Comparison of ENCODE assay signal across 37 mouse cellular contexts in genomic region chr11:115262954-115263353, GRCm38 (mm10). TPM values are rescaled to one million over a fixed set of nuclear protein-coding genes. Genes with fewer than 3 reads are reported as not detected.
A peak's percentile ranks its signal among the peaks of the same experiment; 100 is the strongest.
DNase-seq lines count a peak whose midpoint lies in the region; ATAC-seq and TF ChIP-seq lines count a peak whose summit lies in the region.
"Had no signal": no experiment of that assay in that cellular context is flagged by ENCODE, and none has a peak within 500 bp of the region (broad histone marks: within the 10 kb centered on the region; RNA-seq: fewer than 3 reads in every experiment).

No protein-coding gene starts in this region.

- peak overlapping the region; percentile 53; the same call in 1 of the 2 replicates for H3K27ac ChIP-seq in layer of hippocampus, adult 2 months
- H3K27ac ChIP-seq: forebrain, embryonic 12.5 days; hindbrain, embryonic 14.5 days; kidney, embryonic 15.5 days; liver, embryonic 14.5 days had no signal

- TF ChIP-seq CTCF in layer of hippocampus, adult 2 months (conservative IDR thresholded peaks at IDR 0.05): no peak

- ATAC-seq in CD4-positive, CD25-positive, alpha-beta regulatory T cell, adult 4 months: no peak
- ATAC-seq: inflammation-experienced regulatory T-cells, adult 6 months had no signal

- DNase-seq in layer of hippocampus, adult 2 months (ENCODE audit: low spot score in 2 of 2): no peak
- DNase-seq in layer of hippocampus, postnatal 10 days (ENCODE audit: low spot score in 2 of 2): no peak
- DNase-seq in cerebellum, adult 18-20 months: peak; percentile 62 to 68
- DNase-seq in cerebellum, adult 9-11 months: peak; percentile 81
- no peak for DNase-seq in heart, adult 9 months (ENCODE audit: low spot score in 2 of 2)
- no peak for DNase-seq in left cerebral cortex, postnatal 4 days
- DNase-seq: adrenal gland, adult 8-10 months; B cell, adult 2 months; gastrocnemius, postnatal 25 days; heart, adult 11 months; heart, postnatal 4 days; kidney, adult 18-20 months; kidney, postnatal 25 days; layer of hippocampus, postnatal 36 days; liver; lung, embryonic 14.5 days; lung, postnatal 14 days; midbrain, embryonic 14.5 days; spleen, adult 18-20 months; thymus, postnatal 25 days had no signal

- intact Hi-C loops in left cerebral cortex, postnatal 4 days (cut with DNase I): loop anchor here (10.0 kb wide), 1 partner anchor 178 kb away; no protein-coding TSS in a partner anchor

- no peak overlapping the region for H3K4me3 ChIP-seq in layer of hippocampus, adult 2 months
- H3K4me3 ChIP-seq: erythroblast, embryonic 14.5 days; forebrain, embryonic 12.5 days; kidney, embryonic 15.5 days had no signal

RNA-seq across cellular contexts. Expression of gene Grin2c, which starts 4.1 kb away (rescaled TPM):
- total RNA-seq in layer of hippocampus, adult 2 months (2021): 10 to 100 TPM; 47.4 to 47.5 TPM
- total RNA-seq in layer of hippocampus, postnatal 10 days (2021): 10 to 100 TPM; 28.6 to 31.9 TPM
- 1 to 10 TPM; 1.4 to 2.0 TPM for total RNA-seq in left cerebral cortex, postnatal 4 days (2021)
- not detected for polyA plus RNA-seq in CD4-positive, CD25-positive, alpha-beta regulatory T cell, adult 4 months (2017; shearing (Covaris generic))
- polyA plus RNA-seq: embryonic facial prominence, embryonic 14.5 days; forebrain, embryonic 12.5 days; inflammation-experienced regulatory T-cells, adult 6 months; kidney, embryonic 15.5 days; lung, embryonic 14.5 days; stomach, embryonic 16.5 days had no signal

RNA-seq across cellular contexts. Expression of gene Fdxr, which starts 13.9 kb away (rescaled TPM):
- 10 to 100 TPM; 22.4 to 22.5 TPM for total RNA-seq in layer of hippocampus, adult 2 months (2021)
- 10 to 100 TPM; 22.5 to 23.0 TPM for total RNA-seq in layer of hippocampus, postnatal 10 days (2021)
- 10 to 100 TPM; 24.4 to 25.8 TPM for total RNA-seq in left cerebral cortex, postnatal 4 days (2021)
- polyA plus RNA-seq in CD4-positive, CD25-positive, alpha-beta regulatory T cell, adult 4 months (2017; shearing (Covaris generic)): 10 to 100 TPM; 21.6 to 26.8 TPM

RNA-seq across cellular contexts. Expression of gene Fads6, which starts 34.5 kb away (rescaled TPM):
- 10 to 100 TPM; 13.2 to 15.1 TPM for total RNA-seq in layer of hippocampus, adult 2 months (2021)
- total RNA-seq in layer of hippocampus, postnatal 10 days (2021): 1 to 10 TPM; 7.6 to 8.1 TPM
- total RNA-seq in left cerebral cortex, postnatal 4 days (2021): 1 to 10 TPM; 2.9 to 4.1 TPM
- 1 to 10 TPM; 1.1 to 1.6 TPM for polyA plus RNA-seq in CD4-positive, CD25-positive, alpha-beta regulatory T cell, adult 4 months (2017; shearing (Covaris generic))

RNA-seq across cellular contexts. Expression of gene Otop2, which starts 44.0 kb away (rescaled TPM):
- total RNA-seq in layer of hippocampus, adult 2 months (2021): under 1 TPM; 0.51 to 0.59 TPM
- not detected for total RNA-seq in layer of hippocampus, postnatal 10 days (2021)
- total RNA-seq in left cerebral cortex, postnatal 4 days (2021): not detected
- not detected for polyA plus RNA-seq in CD4-positive, CD25-positive, alpha-beta regulatory T cell, adult 4 months (2017; shearing (Covaris generic))
- total RNA-seq: adrenal gland, adult 8-10 months; adrenal gland, postnatal 4 days; CH12.LX; gastrocnemius, postnatal 25 days; heart, postnatal 4 days; neutrophil, adult 5-6 weeks had no signal
- polyA plus RNA-seq: embryonic facial prominence, embryonic 14.5 days; erythroblast, embryonic 14.5 days; forebrain, embryonic 12.5 days; heart, embryonic 11.5 days; heart, embryonic 16.5 days; inflammation-experienced regulatory T-cells, adult 6 months; limb, embryonic 11.5 days; liver, embryonic 14.5 days; lung, embryonic 14.5 days; midbrain, embryonic 14.5 days; neural tube, embryonic 11.5 days had no signal

RNA-seq across cellular contexts. Expression of gene Ush1g, which starts 58.9 kb away (rescaled TPM):
- under 1 TPM; 0.37 to 0.64 TPM for total RNA-seq in layer of hippocampus, adult 2 months (2021)
- total RNA-seq in layer of hippocampus, postnatal 10 days (2021): under 1 TPM; 0.14 to 0.16 TPM
- total RNA-seq in left cerebral cortex, postnatal 4 days (2021): under 1 TPM in 1 of 2 experiments, not detected in 1; 0.24 TPM
- polyA plus RNA-seq in CD4-positive, CD25-positive, alpha-beta regulatory T cell, adult 4 months (2017; shearing (Covaris generic)): not detected
- total RNA-seq: ES-E14; neutrophil, adult 5-6 weeks had no signal
- polyA plus RNA-seq: embryonic facial prominence, embryonic 14.5 days; erythroblast, embryonic 14.5 days; forebrain, embryonic 12.5 days; inflammation-experienced regulatory T-cells, adult 6 months; kidney, embryonic 15.5 days; limb, embryonic 11.5 days; lung, embryonic 14.5 days; neural tube, embryonic 11.5 days had no signal

Comparison
In these comparisons a context has a peak if more than half of its experiments do, and no peak if none do; other contexts are left out.
1. DNase-seq: peak in cerebellum, adult 18-20 months (2 of 2) and cerebellum, adult 9-11 months (single experiment); none in layer of hippocampus, adult 2 months (0 of 2), layer of hippocampus, postnatal 10 days (0 of 2), heart, adult 9 months (0 of 2) and left cerebral cortex, postnatal 4 days (single experiment).
2. RNA of gene Grin2c, which starts 4.1 kb away (total RNA-seq): 47.4 to 47.5 TPM in layer of hippocampus, adult 2 months and 28.6 to 31.9 TPM in layer of hippocampus, postnatal 10 days; 1.4 to 2.0 TPM in left cerebral cortex, postnatal 4 days; every median in the first group is over 4 times any median in the second.